Mouse (Mus musculus) CH12.LX (cell line): ENCODE measurements around the gene Slc25a4. TPM values are rescaled to one million over a fixed set of nuclear protein-coding genes. Genes with fewer than 3 reads are reported as not detected.

Experiments
- DNase-seq: peaks from one replicate; pipeline ENCODE4 v3.0.0-alpha.2; 2013; ENCODE audit errors: extremely low read depth
- H3K27ac ChIP-seq: 2 replicates; pipeline ENCODE4 v1.5.1; 2012; ENCODE audit warnings: low read depth, mild to moderate bottlenecking, control low read depth, moderate library complexity; ENCODE audit not compliant: insufficient read depth
- H3K27me3 ChIP-seq: replicated peaks from 2 replicates; pipeline ENCODE3; 2012; ENCODE audit warnings: inconsistent platforms
- H3K36me3 ChIP-seq, 2 experiments: replicated peaks in 1 of 2; 2 replicates each; pipeline versions ENCODE3 to v1.6.1; 2012; ENCODE audit warnings: inconsistent platforms in 1 of 2, low read length in 1 of 2, mild to moderate bottlenecking in 1 of 2, mixed read lengths in 1 of 2, moderate library complexity in 1 of 2; ENCODE audit not compliant: control insufficient read depth in 1 of 2, insufficient read depth in 1 of 2
- H3K4me1 ChIP-seq, 2 experiments: 2 replicates each; pipeline ENCODE4 v1.6.1; 2012; ENCODE audit warnings: inconsistent platforms in 1 of 2, moderate library complexity in 1 of 2; ENCODE audit not compliant: insufficient read depth in 2 of 2, control insufficient read depth in 1 of 2
- H3K4me2 ChIP-seq: 2 replicates; pipeline ENCODE4 v1.6.1; 2012; ENCODE audit warnings: low read depth, mild to moderate bottlenecking, control low read depth; ENCODE audit not compliant: poor library complexity, insufficient read depth, severe bottlenecking
- H3K4me3 ChIP-seq, 3 experiments: fragments of 150-350 bp in 1 of 3; sonication (generic) in 1 of 3; replicated peaks in 1 of 3; 2 replicates each; pipeline versions ENCODE3 to v1.5.1; 2011 to 2012; ENCODE audit warnings: low read depth in 2 of 3, low read length in 2 of 3, mild to moderate bottlenecking in 2 of 3, moderate library complexity in 2 of 3, control low read depth in 1 of 3, improper control_type of control experiment in 1 of 3, inconsistent platforms in 1 of 3, mixed read lengths in 1 of 3; ENCODE audit not compliant: poor library complexity in 1 of 3
- H3K79me2 ChIP-seq: replicated peaks from 2 replicates; pipeline ENCODE4 v1.6.1; 2012; ENCODE audit warnings: mild to moderate bottlenecking, moderate library complexity; ENCODE audit not compliant: control insufficient read depth, poor library complexity, insufficient read depth, severe bottlenecking; ENCODE audit errors: extremely low read depth
- H3K9ac ChIP-seq: 2 replicates; pipeline ENCODE4 v1.6.1; 2012; ENCODE audit warnings: low read depth, mild to moderate bottlenecking, control low read depth, moderate library complexity; ENCODE audit not compliant: insufficient read depth
- H3K9me3 ChIP-seq: replicated peaks from 2 replicates; pipeline ENCODE3; 2012; ENCODE audit warnings: low read length, inconsistent platforms, mixed read lengths
- CHD1 ChIP-seq: IDR thresholded peaks from 2 replicates; pipeline ENCODE4 v1.6.1; 2012; ENCODE audit warnings: low read depth, low read length, improper control_type of control experiment, inconsistent platforms
- CHD2 ChIP-seq: IDR thresholded peaks from 2 replicates; pipeline ENCODE4 v1.6.1; 2011; ENCODE audit warnings: low read length, improper control_type of control experiment
- CTCF ChIP-seq, 2 experiments: IDR thresholded peaks in 1 of 2; conservative IDR thresholded peaks in 1 of 2; 2 replicates each; pipeline ENCODE4 v1.5.1; 2011 to 2012; ENCODE audit warnings: low read depth in 2 of 2, low read length in 2 of 2, improper control_type of control experiment in 1 of 2, inconsistent platforms in 1 of 2, mild to moderate bottlenecking in 1 of 2, moderate library complexity in 1 of 2
- E2F4 ChIP-seq: IDR thresholded peaks from 2 replicates; pipeline ENCODE4 v1.6.1; 2011; ENCODE audit warnings: low read depth, low read length, improper control_type of control experiment; ENCODE audit not compliant: insufficient replicate concordance
- EP300 ChIP-seq: IDR thresholded peaks from 2 replicates; pipeline ENCODE4 v1.6.1; 2011; ENCODE audit warnings: low read length, improper control_type of control experiment
- ETS1 ChIP-seq: conservative IDR thresholded peaks from 2 replicates; pipeline ENCODE4 v1.6.1; 2012; ENCODE audit warnings: low read depth, mild to moderate bottlenecking, inconsistent platforms, low read length, improper control_type of control experiment, moderate library complexity
- GABPA ChIP-seq: IDR thresholded peaks from 2 replicates; pipeline ENCODE4 v1.6.1; 2012; ENCODE audit warnings: low read depth, low read length, improper control_type of control experiment, inconsistent platforms; ENCODE audit not compliant: insufficient replicate concordance
- HCFC1 ChIP-seq: IDR thresholded peaks from 2 replicates; pipeline ENCODE4 v1.6.1; 2012; ENCODE audit warnings: low read depth, mild to moderate bottlenecking, inconsistent platforms, low read length, improper control_type of control experiment
- JUND ChIP-seq: conservative IDR thresholded peaks from 2 replicates; pipeline ENCODE4 v1.6.1; 2011; ENCODE audit warnings: low read depth, low read length, improper control_type of control experiment
- KAT2A ChIP-seq: IDR thresholded peaks from 2 replicates; pipeline ENCODE4 v1.6.1; 2012; ENCODE audit warnings: low read length, improper control_type of control experiment, inconsistent platforms; ENCODE audit not compliant: insufficient replicate concordance
- MAX ChIP-seq: IDR thresholded peaks from 2 replicates; pipeline ENCODE4 v1.6.1; 2011; ENCODE audit warnings: low read length, improper control_type of control experiment
- PAX5 ChIP-seq: IDR thresholded peaks from 2 replicates; pipeline ENCODE4 v1.6.1; 2012; ENCODE audit warnings: low read length, inconsistent platforms, mixed read lengths
- RAD21 ChIP-seq: IDR thresholded peaks from 2 replicates; pipeline ENCODE4 v1.6.1; 2011; ENCODE audit warnings: low read depth, mild to moderate bottlenecking, low read length, improper control_type of control experiment, moderate library complexity
- SIN3A ChIP-seq: IDR thresholded peaks from 2 replicates; pipeline ENCODE4 v1.6.1; 2012; ENCODE audit warnings: low read length, improper control_type of control experiment, inconsistent platforms
- TBP ChIP-seq: conservative IDR thresholded peaks from 2 replicates; pipeline ENCODE4 v1.6.1; 2011; ENCODE audit warnings: low read depth, low read length, improper control_type of control experiment
- TCF12 ChIP-seq: IDR thresholded peaks from 2 replicates; pipeline ENCODE4 v1.6.1; 2014; ENCODE audit warnings: low read depth, mild to moderate bottlenecking, inconsistent platforms, low read length, improper control_type of control experiment
- UBTF ChIP-seq: IDR thresholded peaks from 2 replicates; pipeline ENCODE4 v1.6.1; 2012; ENCODE audit warnings: low read depth, mild to moderate bottlenecking, inconsistent platforms, low read length, improper control_type of control experiment, moderate library complexity
- USF1 ChIP-seq: IDR thresholded peaks from 2 replicates; pipeline ENCODE4 v1.6.1; 2014; ENCODE audit warnings: low read depth, mild to moderate bottlenecking, inconsistent platforms, low read length, improper control_type of control experiment
- ZKSCAN1 ChIP-seq: IDR thresholded peaks from 2 replicates; pipeline ENCODE4 v1.6.1; 2012; ENCODE audit warnings: low read depth, inconsistent platforms, low read length, improper control_type of control experiment, borderline replicate concordance
- dilution Hi-C: fragments of 300-500 bp; cut with MboI; formaldehyde crosslinking; loops from 2 replicates; pipeline ENCODE4 v1.14.3; 2020; ENCODE audit warnings: low sequenced_read_pairs; ENCODE audit not compliant: extremely low pct_unique_long_range_greater_than_20kb, extremely low pct_ligation_motif_present
- in situ Hi-C: fragments of 300-500 bp; cut with MboI; formaldehyde crosslinking; loops from 3 replicates; pipeline ENCODE4 v1.14.3; 2019; ENCODE audit warnings: low sequenced_read_pairs, low pct_ligation_motif_present, low pct_unique_long_range_greater_than_20kb, mixed read lengths
- polyA plus RNA-seq: library from polyadenylated mRNA; unstranded; fragments of >175 nt; gene quantifications from 2 replicates; pipeline ENCODE4 v1.2.1, GENCODE M21; 2012; ENCODE audit warnings: low read depth; ENCODE audit not compliant: insufficient read length
- total RNA-seq, 2 experiments: library from RNA; depleted of rRNA; stranded (reverse); fragments of 300-350 nt in 1 of 2; fragments of >200 nt in 1 of 2; gene quantifications; 2 replicates each; pipeline ENCODE4 v1.2.3; 2012 to 2014

Gene Slc25a4
- total and polyA plus RNA-seq, 3 experiments, result 365 to 476 (median 403) TPM

DNA sequence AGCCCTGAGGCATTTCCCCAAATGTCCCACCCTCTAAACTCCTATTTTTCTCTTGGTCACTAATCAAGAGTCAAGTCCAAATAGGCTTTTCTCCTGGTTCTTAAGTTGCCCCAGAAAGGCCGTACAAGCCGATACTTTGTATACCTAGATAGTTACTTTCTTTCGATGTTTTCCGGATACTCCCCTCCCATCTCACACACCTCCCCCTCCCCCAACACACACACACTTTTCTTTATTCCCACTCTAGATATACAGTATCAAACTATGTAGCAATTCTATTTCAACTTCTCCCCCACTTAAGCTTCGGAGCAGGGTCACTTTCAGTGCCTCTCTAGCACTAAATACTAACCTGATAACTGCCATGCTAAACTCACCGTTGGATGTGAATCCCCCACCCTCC, 5.0 kb downstream of the Slc25a4 start (continued):
- no peak for TF ChIP-seq E2F4
- no peak for TF ChIP-seq TCF12
- TF ChIP-seq KAT2A, result no peak

GRCm38 (mm10) chr8:46204974-46205640, 6.0 kb downstream of the Slc25a4 start:
- in situ Hi-C loops (loop anchor here (25.0 kb wide), 1 partner anchor 732 kb away; no protein-coding TSS in a partner anchor), dilution Hi-C loops (no loop called here)
- H3K9me3 ChIP-seq, result no peaks in the 10 kb centered on the region
- H3K9ac ChIP-seq, result no peak overlapping the region
- H3K4me3 ChIP-seq, result no peak overlapping the region
- DNase-seq, result no peak
- H3K27me3 ChIP-seq, result no peaks in the 10 kb centered on the region
- H3K4me2 ChIP-seq, result no peak overlapping the region
- H3K27ac ChIP-seq, result no peak overlapping the region
- TF ChIP-seq CHD2, result no peak
- no peak for TF ChIP-seq ZKSCAN1
- no peak for TF ChIP-seq USF1
- TF ChIP-seq CTCF (conservative IDR thresholded peaks at IDR 0.05 in 1 of 2, IDR thresholded peaks at IDR 0.05 in 1 of 2; ENCODE audit: low read depth in 2 of 2, low read length in 2 of 2), result no peak
- no peak for TF ChIP-seq GABPA
- no peak for TF ChIP-seq EP300
- TF ChIP-seq UBTF, result no peak
- no peak for TF ChIP-seq PAX5
- TF ChIP-seq CHD1, result no peak
- no peak for TF ChIP-seq KAT2A
- TF ChIP-seq TCF12, result no peak
- no peak for TF ChIP-seq JUND
- TF ChIP-seq RAD21, result no peak
- no peak for TF ChIP-seq MAX
- TF ChIP-seq HCFC1, result no peak
- no peak for TF ChIP-seq TBP
- TF ChIP-seq ETS1, result no peak
- TF ChIP-seq SIN3A, result no peak
- peaks cover 2 to 22% of the 10 kb centered on the region in 2 experiments; a peak in 2 of 4 replicates for H3K4me1 ChIP-seq
- peaks cover 46 to 77% of the 10 kb centered on the region in 2 experiments for H3K36me3 ChIP-seq
- H3K79me2 ChIP-seq, result peaks cover 13% of the 10 kb centered on the region
